Mouse (Mus musculus): ENCODE measurements around the gene Ddx6.

- TF ChIP-seq CTCF (IDR thresholded peaks at IDR 0.05; ENCODE audit: control insufficient read depth, insufficient read depth, low read length) (no peak), POLR2A (IDR thresholded peaks at IDR 0.05; ENCODE audit: borderline replicate concordance, control insufficient read depth, low read depth, low read length) (no peak)
Measured at GRCm38 (mm10) chr9:44643103-44643502, 38.4 kb downstream of the Ddx6 start.
